In the genomic region with DNA sequence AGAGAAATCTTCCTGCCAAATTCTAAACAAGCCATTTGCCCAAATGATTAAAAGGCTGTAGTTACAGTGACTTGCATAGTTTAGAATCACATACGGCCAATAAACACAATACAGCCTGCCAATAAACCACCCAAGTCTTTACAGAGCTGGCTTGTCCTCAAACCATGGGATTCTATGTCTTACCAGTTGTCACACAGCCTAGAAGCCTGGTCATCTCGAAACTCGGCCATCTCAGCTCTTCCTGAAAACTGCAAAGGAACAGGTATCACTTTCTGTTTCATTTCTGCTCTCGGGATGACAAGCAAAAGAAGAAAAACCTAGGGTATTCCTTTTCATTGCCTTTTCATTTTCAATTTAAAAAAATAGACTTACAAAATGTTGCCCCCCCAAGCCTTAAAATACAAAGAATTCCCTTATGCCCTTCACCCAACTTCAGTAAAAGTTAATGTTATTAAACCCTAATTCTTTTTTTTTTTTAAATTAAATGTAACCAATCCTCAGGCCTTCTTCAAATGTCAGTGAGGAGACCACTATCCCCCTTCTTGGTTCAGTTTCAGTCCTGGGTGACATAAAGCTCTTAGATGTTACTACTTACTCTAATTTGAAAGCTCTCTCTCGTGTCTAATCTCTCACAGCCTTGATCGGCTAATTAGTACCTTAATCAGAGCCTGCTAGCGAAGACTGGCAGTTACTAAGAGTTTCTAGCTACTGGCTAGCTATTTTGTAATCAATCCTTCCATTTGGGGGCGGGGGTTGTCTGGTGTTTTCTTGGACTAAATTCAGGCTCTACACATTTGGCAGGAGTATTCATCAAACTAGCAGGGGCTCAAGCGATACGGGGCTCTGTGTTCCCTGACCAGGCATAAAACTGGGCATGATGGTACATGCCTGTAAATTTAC, we compare ENCODE assay signal across 8 mouse cellular contexts. TPM values are rescaled to one million over a fixed set of nuclear protein-coding genes. Genes with fewer than 3 reads are reported as not detected.
DNase-seq lines count a peak whose midpoint lies in the region; ATAC-seq and TF ChIP-seq lines count a peak whose summit lies in the region.

No protein-coding gene starts in this region.

- no peak for TF ChIP-seq EP300 in heart, postnatal 0 days (IDR thresholded peaks at IDR 0.05; ENCODE audit: low read depth)

- no peaks in the 10 kb centered on the region; the same call in 1 of the 2 replicates for H3K4me1 ChIP-seq in kidney, adult 2 months (ENCODE audit: control insufficient read depth, insufficient read depth, low read length)
- H3K4me1 ChIP-seq in heart, postnatal 0 days (ENCODE audit: control insufficient read depth, insufficient read depth) = peaks cover 4% of the 10 kb centered on the region; the same call in 1 of the 2 replicates

- peak overlapping the region; percentile 89; the same call in 1 of the 2 replicates for H3K27ac ChIP-seq in kidney, adult 2 months (ENCODE audit: insufficient read depth, low read depth, low read length)
- H3K27ac ChIP-seq in heart, postnatal 0 days (ENCODE audit: low read depth) = peak overlapping the region; percentile 97

- DNase-seq in kidney, adult 2 months = peak; percentile 33
- DNase-seq in kidney, adult 8-10 months = no peak
- peak; percentile 87 for DNase-seq in adipocyte (ENCODE audit: low spot score)
- DNase-seq in heart, postnatal 0 days (ENCODE audit: low spot score) = no peak
- peak; percentile 59 for DNase-seq in lung, postnatal 36 days
- no peak for DNase-seq in urinary bladder, postnatal 36 days (ENCODE audit: low spot score in 2 of 2)
- DNase-seq in layer of hippocampus, postnatal 36 days = no peak
- no peak for DNase-seq in testis, postnatal 10 days (ENCODE audit: low spot score)

- no peaks in the 10 kb centered on the region for H3K9me3 ChIP-seq in heart, postnatal 0 days (replicated peaks; ENCODE audit: control insufficient read depth, low read length)

- peak overlapping the region; percentile 87 for H3K4me3 ChIP-seq in kidney, adult 2 months (ENCODE audit: insufficient read depth, low read depth, low read length)
- H3K4me3 ChIP-seq in heart, postnatal 0 days (ENCODE audit: low read depth, low read length) = peak overlapping the region; percentile 83

- H3K27me3 ChIP-seq in kidney, adult 2 months (replicated peaks; ENCODE audit: control insufficient read depth, insufficient read depth, low read length) = no peaks in the 10 kb centered on the region
- H3K27me3 ChIP-seq in heart, postnatal 0 days (ENCODE audit: control insufficient read depth, insufficient read depth, low read length) = no peaks in the 10 kb centered on the region

- WGBS in kidney, adult 2 months = 42% methylated on average over 10 of the region's 10 CpGs
- WGBS in heart, postnatal 0 days = 40% methylated on average over 10 of the region's 10 CpGs

- no peak for ATAC-seq in heart, postnatal 0 days (ENCODE audit: insufficient read depth, low read depth)

- no peak for TF ChIP-seq CTCF in kidney, adult 2 months (conservative IDR thresholded peaks at IDR 0.05; ENCODE audit: insufficient read depth, insufficient read length, low read depth, low read length)
- no peak for TF ChIP-seq CTCF in heart, postnatal 0 days (IDR thresholded peaks at IDR 0.05; ENCODE audit: low read depth)

- no peak for TF ChIP-seq POLR2A in kidney, adult 2 months (IDR thresholded peaks at IDR 0.05; ENCODE audit: low read depth, low read length)

- H3K36me3 ChIP-seq in kidney, adult 2 months (ENCODE audit: control insufficient read depth, insufficient read depth, low read length) = no peaks in the 10 kb centered on the region
- peaks cover 36% of the 10 kb centered on the region for H3K36me3 ChIP-seq in heart, postnatal 0 days (replicated peaks; ENCODE audit: control insufficient read depth, insufficient read depth, low read length)

- H3K9ac ChIP-seq in heart, postnatal 0 days (replicated peaks; ENCODE audit: low read depth, low read length) = peak overlapping the region; percentile 90

- peak overlapping the region; percentile 60 for H3K4me2 ChIP-seq in heart, postnatal 0 days (ENCODE audit: low read depth, low read length)

RNA-seq across cellular contexts. Expression of a gene that starts 1.3 kb away (rescaled TPM):
- 41.0 and 48.6 TPM in 2 replicates for polyA plus RNA-seq in kidney, adult 2 months (2012; rRNA removed)
- 83.8 and 113 TPM in 2 replicates for total RNA-seq in heart, postnatal 0 days (2014; rRNA removed; ENCODE audit: low replicate concordance)
- polyA plus RNA-seq in heart, postnatal 0 days (2015; fragmentation: Nextera tagmentation; extraction: Ambion mirVana) = 67.2 and 67.7 TPM in 2 replicates
- 10 to 100 TPM; 75.3 to 78.4 TPM for total RNA-seq in layer of hippocampus, postnatal 36 days (2021)

RNA-seq across cellular contexts. Expression of a gene that starts 13.6 kb away (rescaled TPM):
- polyA plus RNA-seq in kidney, adult 2 months (2012; rRNA removed) = 7.0 and 8.1 TPM in 2 replicates
- 15.8 and 16.6 TPM in 2 replicates for total RNA-seq in heart, postnatal 0 days (2014; rRNA removed; ENCODE audit: low replicate concordance)
- polyA plus RNA-seq in heart, postnatal 0 days (2015; fragmentation: Nextera tagmentation; extraction: Ambion mirVana) = 19.9 and 21.4 TPM in 2 replicates
- total RNA-seq in layer of hippocampus, postnatal 36 days (2021) = 10 to 100 TPM; 43.4 to 45.5 TPM

Comparison
In these comparisons a context has a peak if more than half of its experiments do, and no peak if none do; other contexts are left out.
1. DNase-seq: peak in kidney, adult 2 months (single experiment), adipocyte (single experiment) and lung, postnatal 36 days (single experiment); none in kidney, adult 8-10 months (0 of 2), heart, postnatal 0 days (single experiment), urinary bladder, postnatal 36 days (0 of 2), layer of hippocampus, postnatal 36 days (0 of 2) and testis, postnatal 10 days (single experiment).